Mouse (Mus musculus): ENCODE measurements around the gene Itga10. TPM values are rescaled to one million over a fixed set of nuclear protein-coding genes. Genes with fewer than 3 reads are reported as not detected.
"Not testable (repeated sequence)": the region's sequence is repeated elsewhere in the genome, so short reads cannot be mapped to it uniquely, and the experiment has no call there.

Itga10 gene
- polyA plus RNA-seq, 1 experiment from 2014 or later: 0.86 TPM

DNA sequence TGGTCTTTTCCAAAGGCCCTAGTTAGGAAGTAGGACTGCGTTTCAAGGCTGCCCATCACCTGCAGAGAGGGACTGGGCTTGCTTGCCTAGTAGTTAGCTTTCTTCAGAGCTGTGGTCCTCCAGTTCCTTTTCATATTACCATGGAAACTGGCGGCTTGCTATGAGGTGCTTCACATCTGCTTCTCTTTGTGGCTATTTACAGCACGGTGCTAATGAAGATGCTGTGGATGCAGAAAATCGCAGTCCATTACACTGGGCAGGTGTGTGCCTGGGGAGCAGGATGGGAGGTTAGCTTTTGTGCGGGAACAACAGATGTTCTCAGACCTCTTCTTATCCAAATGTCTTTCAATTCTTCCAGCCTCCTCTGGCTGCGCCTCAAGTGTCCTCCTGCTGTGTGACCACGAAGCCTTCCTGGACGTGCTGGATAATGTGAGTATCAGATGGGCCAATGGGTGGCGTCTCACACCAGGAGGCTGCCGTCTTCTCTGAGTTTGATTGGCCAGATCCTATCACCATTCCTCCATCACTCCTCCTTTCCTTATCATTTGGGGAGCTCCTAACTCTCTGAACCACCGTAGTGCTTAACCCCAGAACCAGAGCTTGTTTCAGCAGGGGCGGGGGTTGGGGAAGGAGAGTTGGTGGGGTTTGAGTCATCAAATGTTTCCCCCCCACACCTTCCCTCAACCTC lies 35.0 kb downstream of the Itga10 start:
- 17% methylated on average over 12 of the region's 12 CpGs for WGBS
- ATAC-seq (ENCODE audit: insufficient read depth, low FRiP score, low TSS enrichment): no peak
- no peak overlapping the region for H3K4me3 ChIP-seq (ENCODE audit: low read depth, low read length)
- H3K4me2 ChIP-seq (ENCODE audit: low read depth): no peak overlapping the region
- no peaks in the 10 kb centered on the region for H3K36me3 ChIP-seq (ENCODE audit: control insufficient read depth, insufficient read depth, low read length)
- H3K9me3 ChIP-seq (ENCODE audit: control insufficient read depth, low read length): no peaks in the 10 kb centered on the region
- H3K27me3 ChIP-seq (ENCODE audit: control insufficient read depth, insufficient read depth, low read length): peaks cover 5% of the 10 kb centered on the region; the same call in 1 of the 2 replicates
- no peaks in the 10 kb centered on the region for H3K4me1 ChIP-seq (ENCODE audit: control insufficient read depth, insufficient read depth, low read length)
- DNase-seq (ENCODE audit: low spot score): no peak
- no peak overlapping the region for H3K9ac ChIP-seq (ENCODE audit: low read length)
- no peak overlapping the region for H3K27ac ChIP-seq (ENCODE audit: low read depth, low read length)

DNA sequence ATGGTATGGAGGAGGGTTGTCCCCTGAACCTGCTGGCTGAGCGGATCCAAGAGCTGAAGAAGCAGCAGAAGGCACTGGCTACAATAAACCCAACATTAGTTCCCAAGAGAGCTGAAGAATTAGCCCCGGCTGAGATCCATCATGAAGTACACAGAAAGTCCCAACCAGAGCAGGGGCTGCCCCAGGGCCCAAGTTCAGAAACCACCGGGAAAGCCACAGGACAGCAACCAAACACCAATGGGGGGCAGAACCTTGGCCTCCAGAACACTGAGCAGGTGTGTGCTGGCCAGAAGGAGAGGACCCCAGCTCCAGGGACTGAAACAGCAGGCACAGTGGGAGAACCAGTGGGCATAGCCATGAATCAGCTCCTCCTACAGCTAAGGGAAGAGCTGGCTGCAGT lies 38.1 kb downstream of the Itga10 start:
- H3K4me1 ChIP-seq (ENCODE audit: control insufficient read depth, insufficient read depth, low read length): no peaks in the 10 kb centered on the region
- H3K36me3 ChIP-seq (ENCODE audit: control insufficient read depth, insufficient read depth, low read length): no peaks in the 10 kb centered on the region
- no peak overlapping the region for H3K4me2 ChIP-seq (ENCODE audit: low read depth)
- 88% methylated on average over 3 of the region's 3 CpGs for WGBS
- H3K27me3 ChIP-seq (ENCODE audit: control insufficient read depth, insufficient read depth, low read length): peaks cover 5% of the 10 kb centered on the region; the same call in 1 of the 2 replicates
- ATAC-seq (ENCODE audit: insufficient read depth, low FRiP score, low TSS enrichment) (no peak), DNase-seq (ENCODE audit: low spot score) (no peak)
- no peaks in the 10 kb centered on the region for H3K9me3 ChIP-seq (ENCODE audit: control insufficient read depth, low read length)
- no peak overlapping the region for H3K4me3 ChIP-seq (ENCODE audit: low read depth, low read length)
- H3K27ac ChIP-seq (ENCODE audit: low read depth, low read length): no peak overlapping the region
- H3K9ac ChIP-seq (ENCODE audit: low read length): no peak overlapping the region

- Histone ChIP-seq H3K27me3 (ENCODE audit: control insufficient read depth, insufficient read depth, low read length) (peaks cover 5% of the 10 kb centered on the region; the same call in 1 of the 2 replicates), H3K36me3 (ENCODE audit: control insufficient read depth, insufficient read depth, low read length) (no peaks in the 10 kb centered on the region), H3K9ac (ENCODE audit: low read length) (peak overlapping the region; percentile 28; the same call in 1 of the 2 replicates), H3K4me1 (ENCODE audit: control insufficient read depth, insufficient read depth, low read length) (no peaks in the 10 kb centered on the region), H3K9me3 (ENCODE audit: control insufficient read depth, low read length) (no peaks in the 10 kb centered on the region), H3K27ac (ENCODE audit: low read depth, low read length) (no peak overlapping the region), H3K4me3 (ENCODE audit: low read depth, low read length) (no peak overlapping the region), H3K4me2 (ENCODE audit: low read depth) (peak overlapping the region; percentile 22)
- 53% methylated on average over 17 of the region's 17 CpGs for WGBS
- ATAC-seq (ENCODE audit: insufficient read depth, low FRiP score, low TSS enrichment): no peak
- no peak for DNase-seq (ENCODE audit: low spot score)
Measured at GRCm38 (mm10) chr3:96684151-96684821, 38.9 kb downstream of the Itga10 start.

DNA sequence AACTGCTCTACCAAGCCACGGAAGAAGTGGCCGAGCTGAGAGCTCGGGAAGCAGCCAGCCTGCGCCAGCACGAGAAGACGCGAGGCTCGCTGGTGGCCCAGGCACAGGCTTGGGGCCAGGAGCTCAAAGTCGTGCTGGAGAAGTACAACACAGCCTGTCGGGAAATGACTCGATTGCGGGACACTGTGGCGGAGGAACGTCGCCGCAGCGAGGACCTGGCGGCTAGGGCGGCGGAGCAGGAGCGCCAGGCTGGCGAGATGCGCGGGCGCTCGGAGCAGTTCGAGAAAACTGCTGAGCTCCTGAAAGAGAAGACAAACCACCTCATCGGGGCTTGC lies 39.4 kb downstream of the Itga10 start:
- ATAC-seq (ENCODE audit: insufficient read depth, low FRiP score, low TSS enrichment): no peak
- peak overlapping the region; percentile 19; the same call in 1 of the 2 replicates for H3K4me3 ChIP-seq (ENCODE audit: low read depth, low read length)
- no peak for DNase-seq (ENCODE audit: low spot score)
- H3K4me2 ChIP-seq (ENCODE audit: low read depth): peak overlapping the region; percentile 22
- H3K27me3 ChIP-seq (ENCODE audit: control insufficient read depth, insufficient read depth, low read length): peaks cover 5% of the 10 kb centered on the region; the same call in 1 of the 2 replicates
- 36% methylated on average over 28 of the region's 28 CpGs for WGBS
- H3K27ac ChIP-seq (ENCODE audit: low read depth, low read length): no peak overlapping the region
- no peaks in the 10 kb centered on the region for H3K4me1 ChIP-seq (ENCODE audit: control insufficient read depth, insufficient read depth, low read length)
- no peaks in the 10 kb centered on the region for H3K9me3 ChIP-seq (ENCODE audit: control insufficient read depth, low read length)
- no peaks in the 10 kb centered on the region for H3K36me3 ChIP-seq (ENCODE audit: control insufficient read depth, insufficient read depth, low read length)
- H3K9ac ChIP-seq (ENCODE audit: low read length): peak overlapping the region; percentile 28; the same call in 1 of the 2 replicates

DNA sequence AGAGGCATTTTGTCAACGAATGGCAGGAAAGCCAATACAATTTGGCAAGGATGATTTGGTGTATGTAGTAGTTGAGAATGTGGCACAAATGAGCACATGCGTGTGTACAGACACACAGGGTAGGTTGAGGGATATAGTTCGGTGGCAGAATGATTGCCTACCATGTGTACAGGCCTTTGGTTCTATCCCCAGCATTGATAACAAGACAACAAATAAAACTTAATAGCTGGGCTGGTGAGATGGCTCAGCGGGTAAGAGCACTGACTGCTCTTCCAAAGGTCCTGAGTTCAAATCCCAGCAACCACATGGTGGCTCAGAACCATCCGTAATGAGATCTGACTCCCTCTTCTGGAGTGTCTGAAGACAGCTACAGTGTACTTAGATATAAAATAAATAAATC lies 40.7 kb downstream of the Itga10 start:
- not testable (repeated sequence) for ATAC-seq (ENCODE audit: insufficient read depth, low FRiP score, low TSS enrichment); H3K4me3 ChIP-seq (ENCODE audit: low read depth, low read length)
- WGBS: 93% methylated on average over 5 of the region's 5 CpGs

DNA sequence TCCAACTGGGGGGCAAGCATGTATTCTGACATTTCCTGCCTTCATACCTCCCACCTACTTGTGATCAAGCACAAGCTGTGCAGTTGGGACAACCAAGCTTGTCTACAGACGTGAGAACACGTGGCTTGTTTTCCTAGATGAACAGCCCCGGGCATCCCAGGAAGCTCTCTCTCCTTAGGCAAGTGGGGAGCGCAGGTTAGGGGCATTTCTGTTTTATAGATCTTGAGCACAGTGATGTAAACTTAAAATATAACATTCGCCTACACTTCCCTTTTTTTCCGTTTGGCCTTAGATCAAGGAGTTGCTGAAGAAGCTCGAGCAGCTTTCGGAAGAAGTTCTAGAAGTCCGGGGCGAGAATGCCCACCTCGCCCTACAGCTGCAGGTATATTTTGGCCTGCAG lies 43.5 kb downstream of the Itga10 start:
- Histone ChIP-seq H3K4me3 (ENCODE audit: low read depth, low read length) (no peak overlapping the region), H3K9ac (ENCODE audit: low read length) (no peak overlapping the region), H3K36me3 (ENCODE audit: control insufficient read depth, insufficient read depth, low read length) (no peaks in the 10 kb centered on the region), H3K27ac (ENCODE audit: low read depth, low read length) (no peak overlapping the region), H3K4me2 (ENCODE audit: low read depth) (no peak overlapping the region), H3K27me3 (ENCODE audit: control insufficient read depth, insufficient read depth, low read length) (peaks cover 5% of the 10 kb centered on the region; the same call in 1 of the 2 replicates), H3K9me3 (ENCODE audit: control insufficient read depth, low read length) (no peaks in the 10 kb centered on the region), H3K4me1 (ENCODE audit: control insufficient read depth, insufficient read depth, low read length) (no peaks in the 10 kb centered on the region)
- ATAC-seq (ENCODE audit: insufficient read depth, low FRiP score, low TSS enrichment): no peak
- no peak for DNase-seq (ENCODE audit: low spot score)
- WGBS: 83% methylated on average over 11 of the region's 11 CpGs

More for the DNA sequence above, 40.7 kb downstream of the Itga10 start:
- DNase-seq (ENCODE audit: low spot score); H3K4me2 ChIP-seq (ENCODE audit: low read depth); H3K36me3 ChIP-seq (ENCODE audit: control insufficient read depth, insufficient read depth, low read length); H3K9me3 ChIP-seq (ENCODE audit: control insufficient read depth, low read length); H3K9ac ChIP-seq (ENCODE audit: low read length); H3K27ac ChIP-seq (ENCODE audit: low read depth, low read length); H3K4me1 ChIP-seq (ENCODE audit: control insufficient read depth, insufficient read depth, low read length); H3K27me3 ChIP-seq (ENCODE audit: control insufficient read depth, insufficient read depth, low read length): not testable (repeated sequence)

- no peaks in the 10 kb centered on the region for H3K36me3 ChIP-seq (ENCODE audit: control insufficient read depth, insufficient read depth, low read length)
- ATAC-seq (ENCODE audit: insufficient read depth, low FRiP score, low TSS enrichment) (no peak), DNase-seq (ENCODE audit: low spot score) (no peak)
- no peak overlapping the region for H3K4me3 ChIP-seq (ENCODE audit: low read depth, low read length)
- H3K4me1 ChIP-seq (ENCODE audit: control insufficient read depth, insufficient read depth, low read length): no peaks in the 10 kb centered on the region
- 47% methylated on average over 3 of the region's 3 CpGs for whole genome bisulfite sequencing
- H3K27me3 ChIP-seq (ENCODE audit: control insufficient read depth, insufficient read depth, low read length): no peaks in the 10 kb centered on the region
- H3K27ac ChIP-seq (ENCODE audit: low read depth, low read length): no peak overlapping the region
- no peaks in the 10 kb centered on the region for H3K9me3 ChIP-seq (ENCODE audit: control insufficient read depth, low read length)
- no peak overlapping the region for H3K9ac ChIP-seq (ENCODE audit: low read length)
- H3K4me2 ChIP-seq (ENCODE audit: low read depth): no peak overlapping the region
Measured at GRCm38 (mm10) chr3:96690298-96690697, 44.9 kb downstream of the Itga10 start.

DNA sequence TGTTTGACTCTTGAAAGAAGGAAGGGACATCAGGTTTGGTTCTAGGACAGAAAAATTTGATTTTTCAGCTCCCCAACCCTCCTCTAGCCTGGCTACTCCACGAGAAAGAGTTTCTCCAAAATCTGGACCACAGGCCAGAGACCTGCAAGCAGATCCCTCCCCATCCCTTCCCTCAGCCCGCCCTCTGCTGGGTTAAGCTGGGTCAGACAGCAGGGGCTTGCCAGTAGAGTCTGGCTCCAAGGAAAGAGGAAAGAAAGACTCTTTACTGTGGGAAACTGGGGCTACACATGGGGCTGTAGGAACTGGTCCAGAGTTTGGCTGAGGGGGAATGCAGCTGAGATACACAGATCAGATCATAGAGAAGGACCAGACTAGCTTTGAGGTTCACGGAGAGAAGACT lies 47.1 kb downstream of the Itga10 start:
- no peak overlapping the region for H3K4me2 ChIP-seq (ENCODE audit: low read depth)
- no peaks in the 10 kb centered on the region for H3K9me3 ChIP-seq (ENCODE audit: control insufficient read depth, low read length)
- no peaks in the 10 kb centered on the region for H3K27me3 ChIP-seq (ENCODE audit: control insufficient read depth, insufficient read depth, low read length)
- no peak overlapping the region for H3K4me3 ChIP-seq (ENCODE audit: low read depth, low read length)
- no peaks in the 10 kb centered on the region for H3K36me3 ChIP-seq (ENCODE audit: control insufficient read depth, insufficient read depth, low read length)
- 17% methylated on average over 3 of the region's 3 CpGs for WGBS
- H3K4me1 ChIP-seq (ENCODE audit: control insufficient read depth, insufficient read depth, low read length): peaks cover 6% of the 10 kb centered on the region; the same call in 1 of the 2 replicates
- ATAC-seq (ENCODE audit: insufficient read depth, low FRiP score, low TSS enrichment) (no peak), DNase-seq (ENCODE audit: low spot score) (peak; percentile 43)
- H3K9ac ChIP-seq (ENCODE audit: low read length): no peak overlapping the region
- no peak overlapping the region for H3K27ac ChIP-seq (ENCODE audit: low read depth, low read length)

GRCm38 (mm10) chr3:96693579-96693978 lies 48.2 kb downstream of the Itga10 start:
- WGBS: 93% methylated on average over 1 of the region's 1 CpGs
- Histone ChIP-seq H3K4me3 (ENCODE audit: low read depth, low read length) (no peak overlapping the region), H3K27ac (ENCODE audit: low read depth, low read length) (no peak overlapping the region), H3K4me1 (ENCODE audit: control insufficient read depth, insufficient read depth, low read length) (peaks cover 9% of the 10 kb centered on the region; the same call in 1 of the 2 replicates), H3K9ac (ENCODE audit: low read length) (no peak overlapping the region), H3K27me3 (ENCODE audit: control insufficient read depth, insufficient read depth, low read length) (no peaks in the 10 kb centered on the region), H3K9me3 (ENCODE audit: control insufficient read depth, low read length) (no peaks in the 10 kb centered on the region), H3K36me3 (ENCODE audit: control insufficient read depth, insufficient read depth, low read length) (no peaks in the 10 kb centered on the region), H3K4me2 (ENCODE audit: low read depth) (no peak overlapping the region)
- no peak for ATAC-seq (ENCODE audit: insufficient read depth, low FRiP score, low TSS enrichment)
- no peak for DNase-seq (ENCODE audit: low spot score)

All from neural tube, embryonic 11.5 days (tissue).